Mouse (Mus musculus) testis, postnatal 14 days (tissue): ENCODE data around the gene Ccdc89.
A peak's percentile ranks its signal among the peaks of the same experiment; 100 is the strongest.

ENCODE experiments used
- DNase-seq: peaks from one replicate; pipeline ENCODE4 v3.0.0; 2021; ENCODE audit warnings: low spot score

The Ccdc89 gene

DNA sequence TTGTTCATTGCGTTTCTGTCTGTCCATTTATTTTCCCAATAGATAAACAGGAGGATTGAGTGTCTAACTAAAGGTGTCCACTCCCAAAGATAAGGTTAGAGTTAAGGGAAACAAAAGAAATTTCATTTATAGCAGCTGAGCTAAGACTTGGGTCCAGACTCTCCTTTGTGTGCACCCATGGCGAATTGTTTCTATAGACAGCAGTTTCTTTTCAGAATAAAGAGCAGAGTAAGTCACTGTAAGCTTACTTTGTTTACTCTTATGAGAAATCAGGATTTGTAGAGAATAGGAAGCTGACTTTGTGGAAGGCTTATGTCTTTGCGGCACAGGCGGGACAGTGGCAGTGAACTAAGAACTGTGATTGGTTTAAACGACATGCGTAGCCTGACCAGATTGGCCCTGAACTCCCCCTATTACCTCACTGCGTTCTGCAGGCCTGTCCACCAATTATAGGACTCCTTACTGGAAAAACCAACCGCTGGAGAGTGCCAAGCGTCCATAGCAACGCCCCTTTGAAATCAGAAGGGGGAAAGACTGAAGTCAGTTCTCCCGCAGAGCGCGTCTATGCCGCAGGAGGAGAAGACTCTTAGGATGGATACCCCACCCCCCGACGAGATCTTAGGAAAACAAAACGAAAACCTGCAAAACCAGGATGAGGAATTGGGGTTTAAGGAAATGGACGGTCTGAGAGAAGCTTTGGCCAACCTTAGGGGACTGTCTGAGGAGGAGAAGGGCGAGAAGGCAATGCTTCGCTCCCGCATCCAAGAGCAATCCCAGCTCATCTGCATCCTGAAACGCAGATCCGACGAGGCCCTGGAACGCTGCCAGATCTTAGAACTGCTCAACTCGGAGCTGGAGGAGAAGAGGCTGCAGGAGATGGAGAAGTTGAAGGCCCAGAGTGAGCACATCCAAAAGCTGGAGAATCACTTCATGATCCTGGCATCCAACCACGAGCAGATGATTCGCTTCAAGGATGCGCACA, at the start of gene Ccdc89:
Gene Ccdc89 (plus strand): TSS at position 558 of the 982 bp plus-strand sequence.
- peak; percentile 84 for DNase-seq

GRCm38 (mm10) chr7:90384411-90384810, 42.0 kb upstream of the Ccdc89 start:
- no peak for DNase-seq

DNA sequence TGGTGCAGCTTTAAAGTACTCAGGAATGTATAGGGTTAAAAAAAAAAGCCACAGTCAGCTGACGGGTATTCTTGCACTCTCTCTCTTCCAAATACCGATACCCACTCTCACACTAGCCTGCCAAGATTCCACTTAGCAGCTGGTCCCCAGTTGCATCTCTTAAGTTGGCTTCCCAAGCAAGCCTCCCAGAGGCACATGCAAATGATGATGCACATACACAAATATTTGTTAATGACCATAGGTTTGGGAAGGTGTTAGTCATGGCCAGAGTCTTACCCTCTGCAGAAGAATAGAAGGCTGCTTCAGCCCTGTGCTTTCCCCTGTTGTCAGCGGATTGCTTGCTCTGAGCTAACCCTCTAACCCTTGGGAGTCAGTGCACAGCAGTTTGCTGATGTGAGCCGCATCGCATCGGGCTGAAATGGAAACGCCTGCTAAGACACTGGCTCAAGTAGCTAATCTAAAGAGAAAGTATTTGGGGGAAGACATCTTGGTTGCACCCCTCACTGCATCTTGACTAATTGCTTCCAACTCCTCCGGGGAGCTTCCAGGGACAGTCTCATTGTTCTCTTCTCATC, 39.4 kb upstream of the Ccdc89 start:
- no peak for DNase-seq

DNA sequence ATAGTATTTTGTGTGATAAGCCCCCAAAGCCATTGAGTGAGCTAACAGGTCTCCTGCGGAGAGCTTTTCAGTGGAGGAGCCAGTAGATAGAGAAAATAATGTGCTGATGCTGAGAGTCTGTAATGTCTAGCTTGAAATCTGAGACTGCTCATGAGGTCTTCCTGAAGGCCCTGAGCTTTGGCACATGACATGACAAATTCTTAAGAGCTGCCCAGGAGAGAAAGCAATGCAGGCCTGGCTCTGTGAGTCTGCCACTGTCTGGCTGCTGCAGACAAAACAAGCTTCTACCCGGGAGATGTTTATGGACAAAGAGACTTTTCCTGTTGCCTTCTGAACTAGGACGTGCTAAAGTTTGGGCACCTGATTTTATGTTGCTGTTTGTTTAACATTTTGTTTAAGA, 36.6 kb upstream of the Ccdc89 start:
- no peak for DNase-seq

- DNase-seq = no peak
These were observed 31.3 kb upstream of the Ccdc89 start for GRCm38 (mm10) chr7:90395073-90395472.

- no peak for DNase-seq
These were observed 30.4 kb upstream of the Ccdc89 start for GRCm38 (mm10) chr7:90395928-90396327.

DNA sequence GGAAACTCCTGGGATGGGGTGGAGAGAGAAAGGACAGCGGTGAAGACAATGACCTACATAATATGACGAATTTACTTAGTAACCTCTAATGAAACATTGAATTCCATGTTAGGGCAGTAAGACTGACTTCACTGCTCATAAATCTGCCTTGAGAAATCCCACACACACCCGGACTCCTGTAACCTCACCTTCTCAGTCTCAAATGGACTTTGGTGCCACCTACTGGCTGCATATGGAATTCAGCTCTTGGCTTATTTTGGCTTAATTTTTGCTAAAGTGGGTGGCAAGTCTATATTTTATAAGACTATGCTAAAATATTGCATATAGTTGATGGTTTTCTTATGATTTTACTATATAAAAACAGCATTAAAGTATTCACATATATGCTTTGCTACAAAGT, 16.4 kb upstream of the Ccdc89 start:
- DNase-seq = no peak

- peak; percentile 17 for DNase-seq
These were observed 629 bp downstream of the Ccdc89 start for GRCm38 (mm10) chr7:90427006-90427405.

- no peak for DNase-seq
These were observed 5.8 kb downstream of the Ccdc89 start for GRCm38 (mm10) chr7:90432221-90432620.

GRCm38 (mm10) chr7:90440044-90440443, 13.7 kb downstream of the Ccdc89 start:
- DNase-seq = no peak

DNA sequence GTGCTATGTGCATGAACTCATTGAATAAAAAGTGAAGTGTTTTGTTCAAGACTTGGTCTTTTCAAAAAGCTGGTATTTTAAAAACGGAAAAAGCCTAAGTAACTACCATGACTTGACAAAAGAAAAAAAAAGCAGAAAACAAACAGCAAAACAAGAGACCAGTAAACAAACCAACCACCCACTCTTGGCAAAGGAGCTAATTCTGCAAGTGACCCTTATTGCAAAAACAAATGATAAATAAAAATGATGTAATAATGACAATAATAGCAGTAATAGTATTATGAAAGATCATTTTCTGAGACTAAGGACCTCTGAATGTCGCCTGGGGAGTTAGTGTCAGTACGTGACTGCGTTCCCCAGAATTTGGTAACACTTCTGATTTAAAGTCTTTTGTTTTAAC, 15.7 kb downstream of the Ccdc89 start:
- no peak for DNase-seq

DNA sequence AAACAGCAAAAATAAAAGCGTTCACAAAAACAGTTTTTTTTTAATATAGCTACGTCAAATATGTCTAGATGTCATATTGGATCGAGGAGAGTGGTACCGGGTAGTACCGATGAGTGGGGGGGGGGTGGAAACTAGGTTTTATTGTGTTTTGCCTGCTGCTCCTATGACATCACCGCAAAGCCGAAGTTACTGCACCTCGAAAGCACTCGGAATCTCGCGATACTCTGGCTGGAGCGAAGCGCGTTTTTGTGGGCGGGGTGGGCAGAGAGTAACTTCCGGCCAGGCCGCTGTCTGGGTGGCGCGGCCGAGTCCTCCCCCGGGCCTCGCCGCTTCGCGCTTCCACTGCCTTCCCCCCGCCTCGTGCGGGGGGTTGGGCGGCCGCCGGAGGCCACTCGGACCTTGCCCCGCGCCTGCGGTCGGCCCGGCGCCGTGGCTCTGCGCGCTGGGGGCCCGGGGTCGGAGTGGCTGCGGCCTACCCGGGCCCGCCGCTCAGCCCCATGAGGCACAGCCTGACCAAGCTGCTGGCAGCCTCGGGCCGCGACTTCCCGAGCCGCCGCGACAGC, 16.2 kb downstream of the Ccdc89 start, which contains the start of gene Crebzf:
Gene Crebzf (plus strand): TSS at position 212 of the 563 bp plus-strand sequence.
- peak; percentile 97 for DNase-seq

DNA sequence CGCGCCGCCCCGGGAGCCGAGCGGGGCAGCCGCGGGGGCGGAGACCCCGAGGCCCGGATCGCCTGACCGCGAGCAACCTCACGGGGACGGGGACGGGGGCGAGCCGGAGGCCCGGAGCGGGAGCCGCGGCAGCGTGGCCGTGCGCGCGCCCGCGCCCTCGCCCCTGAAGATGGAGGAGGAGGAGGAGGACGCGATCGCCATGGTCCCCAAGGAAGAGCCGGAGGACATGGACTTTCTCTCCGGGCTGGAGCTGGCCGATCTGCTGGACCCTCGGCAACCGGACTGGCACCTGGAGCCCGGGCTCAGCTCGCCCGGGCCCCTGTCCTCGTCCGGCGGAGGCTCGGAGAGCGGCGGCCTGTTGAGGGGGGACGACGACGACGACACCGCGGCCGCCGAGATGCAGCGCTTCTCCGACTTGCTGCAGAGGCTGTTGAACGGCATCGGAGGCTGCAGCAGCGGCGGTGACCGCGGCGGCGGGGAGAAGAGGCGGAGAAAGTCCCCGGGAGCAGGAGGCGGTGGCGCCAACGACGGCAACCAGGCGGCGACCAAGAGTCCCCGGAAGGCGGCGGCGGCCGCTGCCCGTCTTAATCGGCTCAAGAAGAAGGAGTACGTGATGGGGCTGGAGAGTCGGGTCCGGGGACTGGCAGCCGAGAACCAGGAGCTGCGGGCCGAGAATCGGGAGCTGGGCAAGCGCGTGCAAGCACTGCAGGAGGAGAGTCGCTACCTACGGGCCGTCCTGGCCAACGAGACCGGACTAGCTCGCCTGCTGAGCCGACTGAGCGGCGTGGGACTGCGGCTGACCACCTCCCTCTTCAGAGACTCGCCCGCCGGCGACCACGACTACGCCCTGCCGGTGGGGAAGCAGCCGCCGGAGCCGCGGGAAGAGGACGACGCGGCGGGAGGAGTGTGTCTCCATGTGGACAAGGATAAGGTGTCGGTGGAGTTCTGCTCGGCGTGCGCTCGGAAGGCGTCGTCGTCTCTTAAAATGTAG, 17.0 kb downstream of the Ccdc89 start:
- DNase-seq = peak; percentile 80

GRCm38 (mm10) chr7:90444206-90444605, 17.8 kb downstream of the Ccdc89 start:
- no peak for DNase-seq

DNA sequence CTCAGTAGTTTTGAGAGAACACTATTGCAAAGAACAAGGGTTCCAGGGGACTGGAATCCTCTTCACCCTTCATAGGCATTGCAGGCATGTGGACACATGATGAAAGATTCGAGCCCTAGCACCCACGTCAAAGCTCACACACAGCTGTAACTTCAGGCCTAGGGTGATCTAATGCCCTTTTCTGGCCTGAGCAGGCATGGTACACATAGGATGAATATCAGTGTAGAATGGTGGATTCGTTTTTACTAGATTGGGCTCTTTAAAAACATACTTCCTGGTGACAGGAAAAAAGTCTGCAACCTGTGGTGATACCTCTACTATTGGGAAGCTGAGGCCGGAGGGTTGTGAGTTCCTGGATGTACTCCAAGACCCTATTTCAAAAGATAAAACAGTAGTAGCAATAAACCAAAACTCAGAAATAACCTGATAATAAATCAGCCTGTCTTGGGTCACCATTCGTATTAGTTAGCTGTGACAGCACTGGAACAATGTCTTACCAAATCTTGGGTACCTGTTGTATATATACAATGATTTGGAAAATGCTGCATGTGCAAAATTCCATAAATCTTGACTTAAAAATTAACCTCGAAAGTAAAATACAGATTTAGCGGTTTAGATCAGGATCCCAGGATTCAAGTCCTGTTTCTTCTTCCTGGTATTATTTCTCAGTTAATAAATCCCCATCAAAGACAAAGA, 29.9 kb downstream of the Ccdc89 start:
- no peak for DNase-seq

DNA sequence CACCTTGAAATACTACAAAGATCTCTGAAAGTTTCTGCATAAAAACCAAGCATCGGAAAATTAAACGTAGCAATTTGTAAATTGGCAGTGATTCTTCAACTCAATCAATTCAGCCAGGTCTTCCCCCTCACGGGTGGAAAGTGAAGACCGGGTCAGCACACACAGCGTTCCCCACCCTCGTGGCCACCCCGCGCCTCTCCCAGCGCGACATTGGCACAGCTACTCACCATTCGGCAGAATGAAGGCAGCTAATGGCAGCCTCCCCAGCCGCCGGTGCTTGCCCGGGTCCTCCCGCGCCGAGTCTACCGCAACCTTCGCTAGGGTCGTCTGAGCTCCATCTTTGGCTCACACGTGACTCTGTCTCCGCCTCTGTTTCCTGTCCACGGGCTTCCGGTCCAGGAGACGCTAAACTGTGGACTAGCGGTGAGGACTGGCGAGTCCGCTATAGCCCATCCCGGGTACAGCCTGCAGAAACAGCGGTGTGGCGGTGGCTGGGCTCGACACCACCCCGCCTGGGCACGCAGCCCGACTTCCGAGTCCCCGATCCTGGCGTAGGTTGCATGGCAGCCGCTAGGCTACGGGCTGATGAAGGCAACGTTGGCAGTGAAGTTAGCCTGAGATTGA, 30.6 kb downstream of the Ccdc89 start, which contains the start of gene Tmem126a:
Gene Tmem126a (minus strand): TSS at position 385 of the 624 bp plus-strand sequence.
- DNase-seq = peak; percentile 86

- DNase-seq = no peak
These were observed 31.1 kb downstream of the Ccdc89 start for GRCm38 (mm10) chr7:90457517-90457916.

DNA sequence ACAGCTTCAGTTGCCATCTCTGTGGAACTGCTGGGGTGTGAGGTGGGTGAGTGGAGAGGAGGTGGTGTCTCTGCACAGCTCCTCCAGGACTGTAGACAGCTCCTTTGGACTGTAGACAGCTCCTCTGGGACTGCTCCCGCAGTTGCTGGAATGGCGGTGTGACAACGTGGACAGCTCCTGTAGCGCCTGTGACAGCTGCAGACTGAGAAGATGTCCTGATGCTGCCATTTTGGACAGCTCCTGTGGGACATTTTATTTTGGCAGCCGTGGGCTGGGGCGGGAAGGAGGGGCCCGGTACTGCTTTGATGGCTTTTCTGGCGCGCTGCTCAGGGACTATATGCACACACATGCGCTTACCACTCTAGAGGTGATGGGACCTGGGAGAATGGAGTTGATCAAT, 34.0 kb downstream of the Ccdc89 start:
- peak; percentile 28 for DNase-seq

DNA sequence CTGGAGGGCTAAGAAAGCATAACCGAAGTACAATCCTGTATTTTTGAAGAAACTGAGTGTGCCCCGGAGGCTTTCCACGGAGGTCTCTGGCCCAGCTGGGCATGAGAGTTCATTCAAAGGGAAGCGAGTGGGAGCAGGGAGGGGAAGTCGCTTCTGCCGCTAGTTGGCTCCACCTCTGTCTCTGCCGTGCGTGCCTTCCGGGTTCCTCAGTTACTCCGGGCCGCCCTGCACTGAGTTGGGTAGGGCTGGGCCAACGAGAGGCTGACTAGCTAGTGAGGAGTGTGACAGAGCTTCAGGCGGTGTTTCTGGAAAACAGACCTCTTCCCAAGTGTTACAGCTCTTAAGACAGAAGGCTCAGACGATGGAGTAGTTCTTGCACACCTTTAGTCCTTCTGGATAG, 34.6 kb downstream of the Ccdc89 start:
- DNase-seq = peak; percentile 53

DNA sequence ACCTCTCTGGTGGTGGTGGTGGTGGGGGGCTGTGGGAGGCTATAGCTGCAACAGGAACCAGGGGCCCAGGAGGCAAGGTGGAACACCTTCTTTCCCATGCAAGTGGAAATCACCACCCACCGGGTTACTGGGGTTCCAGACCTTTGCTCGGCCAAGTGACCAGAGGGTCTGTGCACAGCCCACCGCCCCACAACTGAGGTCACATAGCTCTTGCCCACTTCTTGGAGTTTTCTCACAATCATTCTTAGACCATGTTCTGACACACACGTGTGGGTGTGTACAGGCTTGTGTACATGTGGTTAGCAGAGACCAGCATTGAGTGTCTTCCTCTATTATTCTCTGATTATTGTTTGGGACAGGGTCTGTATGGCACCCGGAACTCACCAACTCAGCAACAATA, 35.1 kb downstream of the Ccdc89 start:
- no peak for DNase-seq
